Mouse (Mus musculus): ENCODE data around the gene Fcrl6.

- TF ChIP-seq POLR2A (IDR thresholded peaks at IDR 0.05; ENCODE audit: borderline replicate concordance, control insufficient read depth, low read depth, low read length): no peak
- no peak for TF ChIP-seq CTCF (IDR thresholded peaks at IDR 0.05; ENCODE audit: control insufficient read depth, insufficient read depth, low read length)
Measured at GRCm38 (mm10) chr1:172593321-172593720, 9.0 kb downstream of the Fcrl6 start.

Data from bone marrow, adult 2 months (tissue).